Mouse (Mus musculus): ENCODE data around the gene Pcsk2.

GRCm38 (mm10) chr2:143565961-143566360 lies 20.0 kb downstream of the Pcsk2 start:
- TF ChIP-seq CTCF (IDR thresholded peaks at IDR 0.05) (no peak), EP300 (IDR thresholded peaks at IDR 0.05) (no peak)

Data from lung, postnatal 0 days (tissue).